Comparison of ENCODE assay signal across 10 mouse cellular contexts in genomic region chr17:12757990-12758389, GRCm38 (mm10). TPM values are rescaled to one million over a fixed set of nuclear protein-coding genes. Genes with fewer than 3 reads are reported as not detected.
DNase-seq lines count a peak whose midpoint lies in the region; ATAC-seq lines count a peak whose summit lies in the region.
"Had no signal": no experiment of that assay in that cellular context is flagged by ENCODE, and none has a peak within 500 bp of the region (broad histone marks: within the 10 kb centered on the region; RNA-seq: fewer than 3 reads in every experiment).

No protein-coding gene starts in this region.

- H3K4me3 ChIP-seq in limb, embryonic 15.5 days = no peak overlapping the region
- H3K4me3 ChIP-seq in limb, embryonic 10.5 days = no peak overlapping the region
- no peak overlapping the region for H3K4me3 ChIP-seq in intestine, embryonic 16.5 days (ENCODE audit: low read length)
- H3K4me3 ChIP-seq: hindbrain, embryonic 15.5 days; midbrain, embryonic 12.5 days had no signal

- peaks cover 33% of the 10 kb centered on the region for H3K36me3 ChIP-seq in limb, embryonic 15.5 days
- peaks cover 78% of the 10 kb centered on the region for H3K36me3 ChIP-seq in limb, embryonic 10.5 days
- H3K36me3 ChIP-seq in intestine, embryonic 16.5 days (ENCODE audit: control insufficient read depth, insufficient read depth, low read length) = no peaks in the 10 kb centered on the region
- H3K36me3 ChIP-seq: hindbrain, embryonic 15.5 days; midbrain, embryonic 12.5 days had no signal

- H3K4me1 ChIP-seq in limb, embryonic 15.5 days = peaks cover 77% of the 10 kb centered on the region
- H3K4me1 ChIP-seq in limb, embryonic 10.5 days = peaks cover 72% of the 10 kb centered on the region
- peaks cover 61% of the 10 kb centered on the region for H3K4me1 ChIP-seq in intestine, embryonic 16.5 days (ENCODE audit: control insufficient read depth, insufficient read depth, low read length)
- H3K4me1 ChIP-seq: midbrain, embryonic 12.5 days had no signal

- 68% methylated on average over 5 of the region's 5 CpGs for WGBS in limb, embryonic 15.5 days
- WGBS in limb, embryonic 10.5 days = 91% methylated on average over 5 of the region's 5 CpGs
- WGBS in intestine, embryonic 16.5 days = 68% methylated on average over 5 of the region's 5 CpGs

- ATAC-seq in limb, embryonic 15.5 days (ENCODE audit: insufficient number of reproducible peaks, low FRiP score, low TSS enrichment, low read depth) = no peak
- ATAC-seq in megakaryocyte-erythroid progenitor cell, adult 5-6 weeks (replicated peaks; ENCODE audit: low FRiP score, low TSS enrichment, poor library complexity, severe bottlenecking) = no peak
- ATAC-seq in intestine, embryonic 16.5 days = no peak

- DNase-seq in limb, embryonic 10.5 days (ENCODE audit: low spot score) = no peak
- DNase-seq in adipocyte (ENCODE audit: low spot score) = peak; percentile 75
- DNase-seq in cerebellum, adult 9-11 months = peak; percentile 94
- DNase-seq in left cerebral cortex, adult 11 months (ENCODE audit: low spot score) = peak; percentile 27
- DNase-seq in skeletal muscle tissue, adult 2 months (ENCODE audit: low read depth, low spot score) = peak; percentile 64

- H3K9me3 ChIP-seq in limb, embryonic 15.5 days = no peaks in the 10 kb centered on the region
- H3K9me3 ChIP-seq in limb, embryonic 10.5 days (replicated peaks) = no peaks in the 10 kb centered on the region
- H3K9me3 ChIP-seq in intestine, embryonic 16.5 days (ENCODE audit: control insufficient read depth, low read length) = no peaks in the 10 kb centered on the region
- H3K9me3 ChIP-seq: hindbrain, embryonic 15.5 days; midbrain, embryonic 12.5 days had no signal

- no peaks in the 10 kb centered on the region for H3K27me3 ChIP-seq in limb, embryonic 15.5 days
- H3K27me3 ChIP-seq in limb, embryonic 10.5 days (ENCODE audit: low read depth, poor library complexity, severe bottlenecking) = no peaks in the 10 kb centered on the region
- no peaks in the 10 kb centered on the region for H3K27me3 ChIP-seq in intestine, embryonic 16.5 days (replicated peaks; ENCODE audit: control insufficient read depth, insufficient read depth, low read length)
- H3K27me3 ChIP-seq: hindbrain, embryonic 15.5 days; midbrain, embryonic 12.5 days had no signal

- no peak overlapping the region for H3K4me2 ChIP-seq in limb, embryonic 15.5 days
- no peak overlapping the region for H3K4me2 ChIP-seq in intestine, embryonic 16.5 days (ENCODE audit: low read depth, low read length)
- H3K4me2 ChIP-seq: hindbrain, embryonic 15.5 days; midbrain, embryonic 12.5 days had no signal

- H3K9ac ChIP-seq in limb, embryonic 15.5 days = no peak overlapping the region
- H3K9ac ChIP-seq in intestine, embryonic 16.5 days (ENCODE audit: low read depth, low read length) = no peak overlapping the region
- H3K9ac ChIP-seq: hindbrain, embryonic 15.5 days; midbrain, embryonic 12.5 days had no signal

- H3K27ac ChIP-seq in limb, embryonic 15.5 days = peak overlapping the region; percentile 0; the same call in 1 of the 2 replicates
- H3K27ac ChIP-seq in limb, embryonic 10.5 days = no peak overlapping the region
- H3K27ac ChIP-seq in intestine, embryonic 16.5 days (ENCODE audit: low read length) = no peak overlapping the region
- H3K27ac ChIP-seq: hindbrain, embryonic 15.5 days; midbrain, embryonic 12.5 days had no signal

RNA-seq across cellular contexts. Expression of gene Igf2r, which starts 11.5 kb away (rescaled TPM):
- polyA plus RNA-seq in limb, embryonic 15.5 days (2015; fragmentation: Nextera tagmentation; extraction: Ambion mirVana) = 45.0 TPM in 2 replicates
- polyA plus RNA-seq in limb, embryonic 10.5 days (2016; fragmentation: Nextera tagmentation; extraction: Ambion mirVana) = 30.3 and 35.6 TPM in 2 replicates
- 10.2 and 14.0 TPM in 2 replicates for total RNA-seq in megakaryocyte-erythroid progenitor cell, adult 5-6 weeks (2014; fragmentation: Nextera tagmentation)
- 15.3 and 19.7 TPM in 2 replicates for total RNA-seq in megakaryocyte-erythroid progenitor cell, adult 5-6 weeks (2017)
- 26.6 and 36.2 TPM in 2 replicates for polyA plus RNA-seq in intestine, embryonic 16.5 days (2015; fragmentation: Nextera tagmentation; extraction: Ambion mirVana)
